Mouse (Mus musculus): ENCODE data around the gene 1700020L24Rik.

The 1700020L24Rik gene

DNA sequence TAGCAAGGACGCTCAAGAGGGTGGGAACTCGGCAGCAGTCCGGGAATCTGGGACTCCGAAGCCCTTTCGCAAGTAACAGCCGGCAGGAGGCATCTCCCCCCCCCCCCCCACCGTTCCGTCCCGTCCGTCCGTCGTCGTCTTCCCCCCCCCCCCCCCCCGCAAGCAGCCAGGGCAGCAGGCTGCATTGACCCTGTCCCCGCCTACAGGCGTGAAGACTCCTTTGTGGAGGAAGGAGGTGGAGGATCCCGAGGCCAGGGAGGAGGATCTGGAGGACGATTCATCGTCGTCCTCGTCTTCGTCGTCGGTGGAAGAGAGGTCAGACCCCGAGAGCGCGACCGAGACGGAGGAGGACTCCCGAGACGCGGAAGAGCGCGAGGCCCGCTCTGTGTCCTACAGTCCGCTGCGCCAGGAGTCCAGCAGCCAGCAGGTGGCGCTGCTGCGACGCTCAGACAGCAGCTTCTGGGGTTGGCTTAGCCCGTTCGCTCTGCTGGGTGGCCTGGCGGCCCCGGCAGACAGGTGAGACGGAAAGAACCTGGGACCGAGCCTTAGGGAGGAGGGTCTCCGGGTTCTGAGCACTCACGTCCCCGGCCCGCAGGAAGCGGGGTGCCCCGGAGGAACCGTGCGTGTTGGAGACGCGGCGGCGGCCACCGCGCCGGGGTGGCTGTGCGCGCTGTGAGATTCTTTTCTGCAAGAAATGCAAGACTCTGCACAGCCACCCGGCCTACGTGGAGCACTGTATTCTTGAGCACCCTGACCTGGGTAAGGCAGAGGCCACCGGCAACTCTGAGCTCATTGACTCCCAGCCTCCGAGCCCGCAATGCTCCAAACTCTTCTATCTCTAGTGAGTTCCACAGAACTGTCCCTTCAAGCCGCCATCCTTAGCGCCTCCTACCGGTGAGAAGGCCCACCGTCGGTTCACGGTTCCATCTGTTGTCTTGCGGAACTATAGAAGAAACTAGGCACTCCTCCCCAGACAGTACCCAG lies 2.9 kb downstream of the 1700020L24Rik start:
- in situ Hi-C loops (cut with MboI; ENCODE audit: unreplicated experiment in 2 of 2), result loop anchor here (5.0 to 10.0 kb wide), 3 partner anchors 104 to 192 kb away; no protein-coding TSS in a partner anchor

GRCm38 (mm10) chr11:83441235-83441634 lies 3.8 kb downstream of the 1700020L24Rik start:
- in situ Hi-C loops (cut with MboI; ENCODE audit: unreplicated experiment in 2 of 2), result loop anchor here (5.0 to 10.0 kb wide), 3 partner anchors 104 to 191 kb away; no protein-coding TSS in a partner anchor

DNA sequence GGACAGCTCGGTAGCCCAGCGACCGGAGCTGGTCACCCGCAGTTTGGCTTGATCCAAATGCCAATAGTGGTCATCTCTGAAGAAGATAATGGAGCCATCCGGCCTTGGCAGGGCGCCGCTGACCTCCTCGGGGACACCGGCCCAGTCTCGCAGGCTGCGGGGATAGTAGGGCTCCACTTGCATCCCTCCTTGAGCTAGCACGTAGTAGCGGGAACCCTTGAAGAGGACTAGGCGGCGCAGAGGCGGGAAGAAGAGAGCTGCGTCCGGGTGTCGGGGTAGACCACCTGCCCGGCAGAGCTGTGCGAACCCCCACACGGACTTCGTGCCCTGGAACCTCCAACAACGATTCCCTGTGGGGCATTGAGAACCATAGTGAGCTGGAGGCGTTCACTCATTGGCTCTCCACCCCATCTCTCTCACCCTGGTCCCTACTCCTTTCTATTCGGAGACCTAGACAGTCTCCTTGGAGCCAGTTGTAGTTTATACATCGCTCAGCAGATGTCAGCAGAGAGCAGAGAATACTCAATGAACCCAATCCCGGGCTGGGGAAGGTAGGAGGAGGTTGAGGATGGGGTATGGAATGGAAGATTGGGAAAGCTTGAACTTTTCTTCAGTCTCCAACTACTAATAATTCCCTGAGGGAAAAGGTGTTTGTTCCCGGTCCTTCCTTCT lies 5.3 kb downstream of the 1700020L24Rik start:
- in situ Hi-C loops (cut with MboI; ENCODE audit: unreplicated experiment in 2 of 2), result loop anchor here (5.0 to 10.0 kb wide), 3 partner anchors 102 to 190 kb away; no protein-coding TSS in a partner anchor

- in situ Hi-C loops (cut with MboI; ENCODE audit: unreplicated experiment in 2 of 2), result loop anchor here (5.0 to 10.0 kb wide), 3 partner anchors 101 to 188 kb away; no protein-coding TSS in a partner anchor
Measured at GRCm38 (mm10) chr11:83443824-83444223, 6.3 kb downstream of the 1700020L24Rik start.

GRCm38 (mm10) chr11:83445001-83445400 lies 7.5 kb downstream of the 1700020L24Rik start:
- in situ Hi-C loops (cut with MboI; ENCODE audit: unreplicated experiment in 2 of 2), result loop anchor here in 1 of 2 experiments (10.0 kb wide), 1 partner anchor 100 kb away; no protein-coding TSS in a partner anchor

GRCm38 (mm10) chr11:83447612-83448011 lies 10.1 kb downstream of the 1700020L24Rik start:
- in situ Hi-C loops (cut with MboI; ENCODE audit: unreplicated experiment in 2 of 2), result loop anchor here in 1 of 2 experiments (10.0 kb wide), 1 partner anchor 97 kb away; no protein-coding TSS in a partner anchor

GRCm38 (mm10) chr11:83448021-83448926 lies 10.8 kb downstream of the 1700020L24Rik start:
- in situ Hi-C loops (cut with MboI; ENCODE audit: unreplicated experiment in 2 of 2), result loop anchor here in 1 of 2 experiments (10.0 kb wide), 1 partner anchor 97 kb away; no protein-coding TSS in a partner anchor

- in situ Hi-C loops (cut with MboI; ENCODE audit: unreplicated experiment in 2 of 2), result loop anchor here in 1 of 2 experiments (10.0 kb wide), 1 partner anchor 96 kb away; no protein-coding TSS in a partner anchor
Measured at GRCm38 (mm10) chr11:83448927-83449236, 11.4 kb downstream of the 1700020L24Rik start.

GRCm38 (mm10) chr11:83449298-83449697 lies 11.8 kb downstream of the 1700020L24Rik start:
- in situ Hi-C loops (cut with MboI; ENCODE audit: unreplicated experiment in 2 of 2), result loop anchor here in 1 of 2 experiments (10.0 kb wide), 1 partner anchor 96 kb away; no protein-coding TSS in a partner anchor

- in situ Hi-C loops (cut with MboI; ENCODE audit: unreplicated experiment in 2 of 2), result no loop called here
Measured at GRCm38 (mm10) chr11:83450550-83450949, 13.1 kb downstream of the 1700020L24Rik start.

DNA sequence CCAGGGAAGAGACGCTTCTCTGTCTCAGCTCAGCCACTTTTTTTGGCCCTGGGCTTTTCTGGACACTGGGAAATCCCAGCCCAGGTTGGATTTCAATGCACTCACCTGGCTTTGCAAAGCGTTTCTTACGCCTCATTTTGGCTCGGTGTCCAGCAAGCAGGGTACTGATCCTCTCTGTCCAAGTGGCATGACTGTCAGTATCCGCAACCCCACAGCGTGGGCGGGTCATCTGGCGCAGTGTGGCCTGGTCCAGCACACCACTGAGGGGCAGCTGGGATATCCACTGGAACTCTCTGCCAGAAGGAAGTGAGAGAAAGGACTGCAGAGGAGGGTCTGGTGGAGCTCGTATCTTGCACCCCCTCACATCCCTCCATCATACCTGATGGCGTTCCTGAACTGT lies 13.8 kb downstream of the 1700020L24Rik start:
- in situ Hi-C loops (cut with MboI; ENCODE audit: unreplicated experiment in 2 of 2), result no loop called here

- in situ Hi-C loops (cut with MboI; ENCODE audit: unreplicated experiment in 2 of 2), result no loop called here
Measured at GRCm38 (mm10) chr11:83454548-83454947, 17.1 kb downstream of the 1700020L24Rik start.

DNA sequence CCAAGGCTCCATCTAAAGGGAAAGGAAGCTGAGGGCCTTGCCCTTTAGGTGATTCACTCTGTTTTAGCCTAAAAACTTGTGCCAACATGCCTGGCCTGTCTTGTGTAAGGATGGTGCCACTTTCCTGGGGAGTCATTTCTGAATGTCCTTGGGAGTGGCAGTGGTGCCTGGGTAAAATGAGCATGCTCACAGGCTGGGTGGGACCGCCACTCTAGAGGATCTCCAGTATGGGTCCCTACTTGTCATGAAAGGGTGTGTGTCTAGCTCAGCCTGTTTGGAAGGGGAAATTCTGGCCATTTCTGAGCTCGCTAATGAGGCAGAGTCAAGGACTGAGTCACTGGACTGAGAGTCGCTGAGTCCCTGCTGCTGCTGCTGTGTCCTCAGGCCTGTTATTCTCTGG lies 18.1 kb downstream of the 1700020L24Rik start:
- in situ Hi-C loops (cut with MboI; ENCODE audit: unreplicated experiment in 2 of 2), result no loop called here

DNA sequence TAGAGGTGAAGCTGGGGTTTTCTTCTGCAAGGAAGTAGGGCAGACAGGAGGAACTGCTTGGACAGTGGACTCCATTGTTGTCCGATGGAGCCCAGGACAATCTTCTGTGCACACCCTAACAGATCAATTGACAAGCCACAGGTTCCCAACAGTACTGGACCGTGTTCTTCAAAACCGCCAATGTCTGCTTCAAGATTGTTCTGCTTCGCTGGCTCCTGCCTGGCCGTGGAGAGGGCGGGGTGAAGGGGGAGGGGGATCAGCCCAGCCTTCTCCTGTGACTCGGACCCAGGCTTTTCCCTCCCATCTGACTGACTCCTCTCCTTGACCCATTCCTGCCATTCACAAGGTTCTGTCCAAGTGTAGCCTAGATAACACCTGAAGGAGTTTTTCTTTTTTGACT lies 19.8 kb downstream of the 1700020L24Rik start:
- in situ Hi-C loops (cut with MboI; ENCODE audit: unreplicated experiment in 2 of 2), result no loop called here

DNA sequence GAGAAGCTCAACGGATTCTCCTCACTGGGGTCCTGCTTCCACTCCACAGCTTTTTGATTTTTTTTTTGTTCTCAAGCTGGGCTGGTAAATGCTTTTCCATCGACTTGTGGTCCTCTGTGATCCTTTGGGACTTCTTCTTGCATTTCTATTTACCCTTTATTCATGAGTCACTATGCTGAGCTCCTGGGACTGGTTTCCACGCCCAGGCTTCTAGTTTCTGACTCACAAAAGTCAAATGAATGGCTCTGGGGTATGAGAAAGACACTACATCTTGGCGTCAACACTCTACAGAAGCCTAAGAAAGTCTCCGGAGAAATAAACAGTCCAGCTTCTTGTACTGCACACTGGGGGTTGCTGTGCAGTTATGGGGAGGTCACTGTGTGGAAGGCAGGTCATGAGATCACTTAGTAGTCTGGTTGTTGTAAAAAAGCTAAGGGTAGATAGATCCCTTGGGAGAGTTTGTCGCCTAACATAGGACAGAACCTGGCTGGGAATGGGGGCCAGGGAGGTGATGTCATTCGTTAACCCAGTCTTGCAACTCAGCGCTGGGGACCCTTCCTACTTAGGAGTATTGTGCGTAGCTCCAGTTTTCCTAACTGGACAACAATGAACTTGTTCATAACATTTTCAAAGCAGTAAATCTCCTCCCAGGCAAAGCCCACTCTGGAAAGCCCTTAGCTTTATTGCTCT lies 20.6 kb downstream of the 1700020L24Rik start:
- in situ Hi-C loops (cut with MboI; ENCODE audit: unreplicated experiment in 2 of 2), result no loop called here

DNA sequence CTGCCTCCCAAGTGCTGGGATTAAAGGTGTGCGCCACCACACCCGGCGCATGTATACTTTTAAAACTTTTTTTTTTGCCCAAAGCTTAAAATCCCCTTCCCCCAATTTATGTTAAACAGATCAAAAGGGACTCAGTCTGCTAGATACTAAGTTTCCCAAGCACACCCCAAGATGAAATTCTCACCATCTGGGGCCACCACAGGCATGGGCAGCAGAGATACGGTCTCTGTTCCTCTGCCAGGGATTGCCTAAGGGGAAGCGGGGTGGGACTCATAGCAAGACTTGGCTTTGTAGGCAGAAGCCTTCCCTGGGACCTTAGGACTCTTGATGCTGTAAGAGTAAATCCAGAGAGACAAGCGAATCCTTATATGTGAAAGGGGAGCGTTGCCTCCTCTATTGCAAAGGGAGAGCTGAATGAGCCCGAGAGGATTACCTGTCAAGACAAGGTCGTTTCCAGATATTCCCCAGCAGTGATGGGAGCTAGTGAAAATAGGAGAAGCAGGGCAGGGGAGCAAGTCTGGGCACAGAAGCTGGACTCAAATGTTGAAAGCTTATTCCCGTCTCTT lies 24.1 kb downstream of the 1700020L24Rik start:
- in situ Hi-C loops (cut with MboI; ENCODE audit: unreplicated experiment in 2 of 2), result no loop called here

GRCm38 (mm10) chr11:83462711-83463244 lies 25.3 kb downstream of the 1700020L24Rik start, which contains the start of gene Mmp28:
Gene Mmp28 (minus strand): TSS chr11:83463071.
- in situ Hi-C loops (cut with MboI; ENCODE audit: unreplicated experiment in 2 of 2), result no loop called here

DNA sequence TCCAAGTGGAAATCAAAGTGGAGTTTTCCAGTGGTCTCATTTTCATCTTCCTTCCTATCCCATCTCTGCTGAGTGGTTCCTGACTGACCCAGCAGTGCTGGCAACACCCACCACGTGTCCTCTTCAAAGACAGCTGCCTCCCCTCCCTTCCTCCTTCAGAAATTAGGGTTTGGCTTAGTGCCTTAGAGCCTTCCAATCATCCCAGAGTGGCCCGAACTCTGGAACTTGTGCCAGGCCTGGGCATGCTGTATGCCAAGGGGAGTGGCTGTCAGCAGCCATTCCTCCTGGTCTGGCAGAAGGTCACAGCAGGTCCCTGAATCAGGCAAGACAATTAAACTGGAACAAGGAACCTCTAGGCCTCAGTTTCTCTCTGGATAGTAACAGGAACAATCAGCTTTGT lies 28.5 kb downstream of the 1700020L24Rik start:
- in situ Hi-C loops (cut with MboI; ENCODE audit: unreplicated experiment in 2 of 2), result no loop called here

Measured in v-Abl transformed pro-B cells (cell line).